Mouse (Mus musculus) natural killer cell, adult 2 months (primary cell): ENCODE data around the gene Etfbkmt.
"Not testable (repeated sequence)": the region's sequence is repeated elsewhere in the genome, so short reads cannot be mapped to it uniquely, and the experiment has no call there.

Experiments used
- DNase-seq, 2 experiments: peaks; one replicate each; pipeline ENCODE4 v3.0.0; 2022; ENCODE audit warnings: low spot score in 2 of 2

Etfbkmt gene

GRCm38 (mm10) chr6:149134391-149135150 lies 5.1 kb upstream of the Etfbkmt start:
- DNase-seq = no peak

GRCm38 (mm10) chr6:149135631-149136030 lies 4.0 kb upstream of the Etfbkmt start:
- DNase-seq = no peak

GRCm38 (mm10) chr6:149137936-149138335 lies 1.7 kb upstream of the Etfbkmt start:
- no peak for DNase-seq

GRCm38 (mm10) chr6:149139011-149139410 lies 638 bp upstream of the Etfbkmt start:
- DNase-seq = peak; percentile 52 to 61

- DNase-seq = peak; percentile 88 to 91
Observed at GRCm38 (mm10) chr6:149141393-149142173, 1.9 kb downstream of the Etfbkmt start.

GRCm38 (mm10) chr6:149145143-149145542 lies 5.5 kb downstream of the Etfbkmt start:
- no peak for DNase-seq

GRCm38 (mm10) chr6:149148436-149149229 lies 9.0 kb downstream of the Etfbkmt start:
- no peak for DNase-seq

GRCm38 (mm10) chr6:149152119-149152518 lies 12.5 kb downstream of the Etfbkmt start:
- DNase-seq = no peak

- DNase-seq = no peak
Observed at GRCm38 (mm10) chr6:149153473-149154115, 13.9 kb downstream of the Etfbkmt start.

- no peak for DNase-seq
Observed at GRCm38 (mm10) chr6:149154116-149155030, 14.7 kb downstream of the Etfbkmt start.

GRCm38 (mm10) chr6:149155031-149155841 lies 15.6 kb downstream of the Etfbkmt start:
- DNase-seq = no peak

- not testable (repeated sequence) for DNase-seq
Observed at GRCm38 (mm10) chr6:149167038-149167437, 27.4 kb downstream of the Etfbkmt start.

GRCm38 (mm10) chr6:149167672-149168071 lies 28.0 kb downstream of the Etfbkmt start:
- DNase-seq = no peak

GRCm38 (mm10) chr6:149168436-149168835 lies 28.8 kb downstream of the Etfbkmt start:
- DNase-seq = no peak

GRCm38 (mm10) chr6:149169965-149170364 lies 30.3 kb downstream of the Etfbkmt start:
- DNase-seq = not testable (repeated sequence)

GRCm38 (mm10) chr6:149173831-149174625 lies 34.4 kb downstream of the Etfbkmt start:
- DNase-seq = no peak

GRCm38 (mm10) chr6:149174932-149175570 lies 35.4 kb downstream of the Etfbkmt start:
- DNase-seq = no peak

GRCm38 (mm10) chr6:149179064-149179463 lies 39.4 kb downstream of the Etfbkmt start:
- DNase-seq = no peak
